Mouse (Mus musculus): ENCODE measurements around the gene Gm5426. TPM values are rescaled to one million over a fixed set of nuclear protein-coding genes. Genes with fewer than 3 reads are reported as not detected.

The Gm5426 gene
- polyA plus RNA-seq, 1 experiment from 2014 or later: not detected

Small RNA genes within 50 kb of the gene (microRNA-seq; reads per million reads assigned to microRNA genes)
- not detected for gene Gm22913 (ENCODE audit: borderline number of aligned reads)

Other genes starting within 250 kb of the Gm5426 start
- gene Eea1, start 196.0 kb upstream of the Gm5426 start, polyA plus RNA-seq (2014; fragmentation: Nextera tagmentation; extraction: Ambion mirVana): 23.1 and 24.0 TPM in 2 replicates